Mouse (Mus musculus) limb, embryonic 11.5 days (tissue): ENCODE data around the gene Mss51. TPM values are rescaled to one million over a fixed set of nuclear protein-coding genes. Genes with fewer than 3 reads are reported as not detected.
A peak's percentile ranks its signal among the peaks of the same experiment; 100 is the strongest.

Experiments
- ATAC-seq: fragments of 200-750 bp; cut with Nextera tagmentation; 2 replicates; pipeline ENCODE4 v1.8.0; 2017; ENCODE audit warnings: low read depth; ENCODE audit not compliant: insufficient number of reproducible peaks, low FRiP score, low TSS enrichment
- DNase-seq: peaks from one replicate; pipeline ENCODE4 v3.0.0-alpha.2; 2015; ENCODE audit warnings: low spot score
- H3K27ac ChIP-seq: fragments of 300-500 bp; sonication (generic); replicated peaks from 2 replicates; pipeline ENCODE4 v1.5.1; 2014; ENCODE audit warnings: low read depth, mild to moderate bottlenecking, low read length
- H3K27me3 ChIP-seq: fragments of 300-500 bp; sonication (generic); 2 replicates; pipeline ENCODE4 v1.6.1; 2014; ENCODE audit warnings: mild to moderate bottlenecking, low read length, mixed read lengths; ENCODE audit not compliant: control insufficient read depth, insufficient read depth
- H3K36me3 ChIP-seq: fragments of 300-500 bp; sonication (generic); 2 replicates; pipeline ENCODE4 v1.6.1; 2014; ENCODE audit warnings: mild to moderate bottlenecking, low read length, moderate library complexity, mixed read lengths; ENCODE audit not compliant: control insufficient read depth, insufficient read depth
- H3K4me1 ChIP-seq: fragments of 300-500 bp; sonication (generic); 2 replicates; pipeline ENCODE4 v1.6.1; 2014; ENCODE audit warnings: low read length, mixed read lengths; ENCODE audit not compliant: control insufficient read depth, insufficient read depth
- H3K4me2 ChIP-seq: fragments of 300-500 bp; sonication (generic); 2 replicates; pipeline ENCODE4 v1.6.1; 2014; ENCODE audit warnings: low read depth, mild to moderate bottlenecking, moderate library complexity; ENCODE audit not compliant: severe bottlenecking
- H3K4me3 ChIP-seq: fragments of 300-500 bp; sonication (generic); 2 replicates; pipeline ENCODE4 v1.5.1; 2014; ENCODE audit warnings: low read depth, low read length
- H3K9ac ChIP-seq: fragments of 300-500 bp; sonication (generic); 2 replicates; pipeline ENCODE4 v1.6.1; 2014; ENCODE audit warnings: mild to moderate bottlenecking, low read length
- H3K9me3 ChIP-seq: fragments of 300-500 bp; sonication (generic); 2 replicates; pipeline ENCODE4 v1.6.1; 2016; ENCODE audit warnings: low read length; ENCODE audit not compliant: control insufficient read depth
- WGBS: fragments of 180-500 bp; shearing (Covaris S2); extraction: QIAGEN DNeasy Blood & Tissue Kit; methylation state at CpG from one replicate; pipeline ENCODE4 v1.1.7; 2014; 5-methylcytosine and 5-hydroxymethylcytosine counted together
- polyA plus RNA-seq: library from polyadenylated mRNA; unstranded; fragments of >200 nt; fragmentation: Nextera tagmentation; extraction: Ambion mirVana; gene quantifications from 2 replicates; pipeline ENCODE4 v1.2.1, GENCODE M21; 2014

Mss51 gene
- polyA plus RNA-seq, 1 experiment from 2014 or later, result 1.7 TPM

GRCm38 (mm10) chr14:20499982-20500381 lies 3.3 kb upstream of the Mss51 start:
- Histone ChIP-seq H3K36me3 (no peaks in the 10 kb centered on the region; the same call in none of the 2 replicates), H3K27me3 (no peaks in the 10 kb centered on the region), H3K9ac (no peak overlapping the region), H3K4me1 (no peaks in the 10 kb centered on the region), H3K27ac (no peak overlapping the region), H3K9me3 (no peaks in the 10 kb centered on the region), H3K4me3 (no peak overlapping the region), H3K4me2 (no peak overlapping the region)
- ATAC-seq (no peak), DNase-seq (no peak)
- WGBS, result 84% methylated on average over 3 of the region's 3 CpGs

GRCm38 (mm10) chr14:20486031-20486430 lies 10.7 kb downstream of the Mss51 start:
- ATAC-seq, result no peak
- no peak overlapping the region for H3K9ac ChIP-seq
- H3K4me1 ChIP-seq, result no peaks in the 10 kb centered on the region
- no peak for DNase-seq
- H3K4me2 ChIP-seq, result no peak overlapping the region
- H3K4me3 ChIP-seq, result no peak overlapping the region
- no peaks in the 10 kb centered on the region for H3K9me3 ChIP-seq
- WGBS, result 96% methylated on average over 5 of the region's 5 CpGs
- no peak overlapping the region for H3K27ac ChIP-seq
- H3K27me3 ChIP-seq, result no peaks in the 10 kb centered on the region
- H3K36me3 ChIP-seq, result peaks cover 3% of the 10 kb centered on the region; the same call in 1 of the 2 replicates

- H3K27ac ChIP-seq, result no peak overlapping the region
- H3K4me1 ChIP-seq, result 0 out of 2 replicates have a peak, but pooled peaks cover 3% of the 10 kb centered on the region
- no peak overlapping the region for H3K9ac ChIP-seq
- peaks cover 3% of the 10 kb centered on the region for H3K36me3 ChIP-seq
- no peaks in the 10 kb centered on the region for H3K9me3 ChIP-seq
- H3K27me3 ChIP-seq, result no peaks in the 10 kb centered on the region
- DNase-seq (no peak), ATAC-seq (no peak)
- no peak overlapping the region for H3K4me2 ChIP-seq
- no peak overlapping the region for H3K4me3 ChIP-seq
- WGBS, result 91% methylated on average over 7 of the region's 7 CpGs
Observed at GRCm38 (mm10) chr14:20482051-20482751, 14.5 kb downstream of the Mss51 start.

- no peak overlapping the region for H3K4me3 ChIP-seq
- H3K36me3 ChIP-seq, result no peaks in the 10 kb centered on the region; the same call in none of the 2 replicates
- H3K9ac ChIP-seq, result no peak overlapping the region
- peak; percentile 39 for DNase-seq
- 0 out of 2 replicates have a peak, but pooled peaks cover 3% of the 10 kb centered on the region for H3K4me1 ChIP-seq
- 18% methylated on average over 5 of the region's 5 CpGs for WGBS
- no peak overlapping the region for H3K27ac ChIP-seq
- no peak for ATAC-seq
- no peak overlapping the region for H3K4me2 ChIP-seq
- H3K27me3 ChIP-seq, result no peaks in the 10 kb centered on the region
- no peaks in the 10 kb centered on the region for H3K9me3 ChIP-seq
Observed at GRCm38 (mm10) chr14:20481211-20481610, 15.5 kb downstream of the Mss51 start.

GRCm38 (mm10) chr14:20480195-20480579 lies 16.5 kb downstream of the Mss51 start:
- 0 out of 2 replicates have a peak, but pooled peaks cover 3% of the 10 kb centered on the region for H3K4me1 ChIP-seq
- no peak for DNase-seq
- H3K9me3 ChIP-seq, result no peaks in the 10 kb centered on the region
- WGBS, result 54% methylated on average over 1 of the region's 1 CpGs
- no peaks in the 10 kb centered on the region for H3K27me3 ChIP-seq
- ATAC-seq, result no peak
- H3K36me3 ChIP-seq, result no peaks in the 10 kb centered on the region; the same call in none of the 2 replicates
- H3K4me3 ChIP-seq, result peak overlapping the region; percentile 68
- no peak overlapping the region for H3K27ac ChIP-seq
- H3K4me2 ChIP-seq, result peak overlapping the region; percentile 79
- no peak overlapping the region for H3K9ac ChIP-seq

GRCm38 (mm10) chr14:20479291-20480194 lies 17.2 kb downstream of the Mss51 start, which contains the start of gene Anxa7:
Gene Anxa7 (minus strand): TSS chr14:20480133.
- WGBS, result under 1% methylated on average over 48 of the region's 48 CpGs

GRCm38 (mm10) chr14:20478801-20479200 lies 17.9 kb downstream of the Mss51 start:
- DNase-seq (peak; percentile 29), ATAC-seq (no peak)
- 4% methylated on average over 7 of the region's 7 CpGs for WGBS
- Histone ChIP-seq H3K27ac (no peak overlapping the region), H3K36me3 (no peaks in the 10 kb centered on the region; the same call in none of the 2 replicates), H3K4me3 (peak overlapping the region; percentile 68), H3K27me3 (no peaks in the 10 kb centered on the region), H3K9ac (no peak overlapping the region), H3K9me3 (no peaks in the 10 kb centered on the region), H3K4me2 (peak overlapping the region; percentile 79), H3K4me1 (0 out of 2 replicates have a peak, but pooled peaks cover 3% of the 10 kb centered on the region)

More at GRCm38 (mm10) chr14:20479291-20480194, 17.2 kb downstream of the Mss51 start, which contains the start of gene Anxa7:
- peak; percentile 83 for ATAC-seq
- Histone ChIP-seq H3K9me3 (no peaks in the 10 kb centered on the region), H3K27me3 (no peaks in the 10 kb centered on the region), H3K27ac (no peak within 1 kb of the TSS), H3K36me3 (no peaks in the 10 kb centered on the region; the same call in none of the 2 replicates), H3K9ac (peak within 1 kb of the TSS; percentile 67), H3K4me3 (peak within 1 kb of the TSS; percentile 68), H3K4me2 (peak within 1 kb of the TSS; percentile 79), H3K4me1 (0 out of 2 replicates have a peak, but pooled peaks cover 3% of the 10 kb centered on the region)
- DNase-seq, result peak; percentile 84

GRCm38 (mm10) chr14:20478385-20478784 lies 18.3 kb downstream of the Mss51 start:
- ATAC-seq (no peak), DNase-seq (no peak)
- H3K4me2 ChIP-seq, result peak overlapping the region; percentile 79; the same call in 1 of the 2 replicates
- WGBS, result 26% methylated on average over 3 of the region's 3 CpGs
- H3K4me1 ChIP-seq, result 0 out of 2 replicates have a peak, but pooled peaks cover 3% of the 10 kb centered on the region
- no peaks in the 10 kb centered on the region for H3K9me3 ChIP-seq
- H3K4me3 ChIP-seq, result no peak overlapping the region
- H3K27ac ChIP-seq, result no peak overlapping the region
- no peaks in the 10 kb centered on the region for H3K27me3 ChIP-seq
- H3K9ac ChIP-seq, result no peak overlapping the region
- H3K36me3 ChIP-seq, result no peaks in the 10 kb centered on the region; the same call in 1 of the 2 replicates
